In the genomic region with DNA sequence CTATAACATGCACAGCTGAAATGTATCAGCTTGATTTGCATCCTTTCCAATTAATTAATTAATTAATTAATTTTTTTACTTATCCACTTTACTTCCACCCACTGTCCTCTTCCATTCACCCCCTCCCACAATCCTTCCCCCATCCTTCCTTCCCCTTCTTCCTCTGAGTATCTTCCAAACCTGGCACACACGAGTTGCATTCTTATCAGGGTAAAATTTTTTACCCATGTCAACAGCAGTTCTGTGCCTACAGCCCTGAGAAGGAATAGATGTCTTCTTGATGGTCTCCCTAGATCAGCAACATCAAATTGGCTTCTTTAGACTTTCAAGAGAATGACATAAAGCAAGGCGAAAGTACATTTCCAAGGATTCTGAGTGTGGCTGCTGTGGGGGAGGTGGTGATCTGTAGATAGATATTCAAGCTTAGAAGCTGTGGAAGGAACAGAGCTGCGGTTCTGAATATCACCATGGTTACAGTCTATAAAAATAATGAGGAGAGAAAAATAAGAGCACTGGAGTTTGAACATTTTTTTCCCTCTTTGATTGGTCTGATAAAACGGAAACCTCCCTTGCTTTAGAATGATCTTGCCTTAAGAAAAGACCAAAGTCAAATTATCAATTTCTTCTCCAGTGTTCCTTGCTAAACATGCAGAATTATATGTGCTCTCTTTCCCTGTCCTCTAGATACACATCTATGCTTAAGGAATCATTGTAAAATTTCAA, we compare ENCODE assay signal across 17 mouse cellular contexts. TPM values are rescaled to one million over a fixed set of nuclear protein-coding genes. Genes with fewer than 3 reads are reported as not detected.
DNase-seq lines count a peak whose midpoint lies in the region; ATAC-seq and TF ChIP-seq lines count a peak whose summit lies in the region.
"Had no signal": no experiment of that assay in that cellular context is flagged by ENCODE, and none has a peak within 500 bp of the region (broad histone marks: within the 10 kb centered on the region; RNA-seq: fewer than 3 reads in every experiment).

No protein-coding gene starts in this region.

- no peak overlapping the region for H3K9ac ChIP-seq in hindbrain, embryonic 15.5 days
- no peak overlapping the region for H3K9ac ChIP-seq in hindbrain, embryonic 12.5 days
- no peak overlapping the region; the same call in 1 of the 2 replicates for H3K9ac ChIP-seq in forebrain, postnatal 0 days
- H3K9ac ChIP-seq: embryonic facial prominence, embryonic 15.5 days; limb, embryonic 12.5 days had no signal

- no peak for TF ChIP-seq POLR2A in thymus, adult 2 months (IDR thresholded peaks at IDR 0.05; ENCODE audit: control insufficient read depth, extremely low read depth, insufficient read depth, low read length, poor library complexity)

- H3K4me1 ChIP-seq in hindbrain, embryonic 15.5 days (replicated peaks), result peaks cover 5% of the 10 kb centered on the region; the same call in 1 of the 2 replicates
- H3K4me1 ChIP-seq in hindbrain, embryonic 12.5 days, result no peaks in the 10 kb centered on the region
- 0 out of 2 replicates have a peak, but pooled peaks cover 23% of the 10 kb centered on the region for H3K4me1 ChIP-seq in forebrain, postnatal 0 days (ENCODE audit: insufficient read depth)
- no peaks in the 10 kb centered on the region for H3K4me1 ChIP-seq in thymus, adult 2 months (replicated peaks; ENCODE audit: control insufficient read depth, insufficient read depth, low read length)
- H3K4me1 ChIP-seq: embryonic facial prominence, embryonic 15.5 days; limb, embryonic 12.5 days had no signal

- TF ChIP-seq CTCF in forebrain, postnatal 0 days (IDR thresholded peaks at IDR 0.05; ENCODE audit: low read depth), result no peak
- no peak for TF ChIP-seq CTCF in thymus, adult 2 months (IDR thresholded peaks at IDR 0.05; ENCODE audit: borderline replicate concordance, control insufficient read depth, extremely low read depth, insufficient read depth, low read length, poor library complexity)

- no peak overlapping the region for H3K4me3 ChIP-seq in hindbrain, embryonic 15.5 days
- H3K4me3 ChIP-seq in hindbrain, embryonic 12.5 days, result no peak overlapping the region
- no peak overlapping the region for H3K4me3 ChIP-seq in forebrain, postnatal 0 days (ENCODE audit: low read depth, low read length)
- no peak overlapping the region for H3K4me3 ChIP-seq in thymus, adult 2 months (ENCODE audit: control insufficient read depth, insufficient read depth, low read length)
- H3K4me3 ChIP-seq: embryonic facial prominence, embryonic 15.5 days; limb, embryonic 12.5 days; myocyte had no signal

- H3K4me2 ChIP-seq in hindbrain, embryonic 15.5 days, result no peak overlapping the region
- H3K4me2 ChIP-seq in hindbrain, embryonic 12.5 days (replicated peaks), result no peak overlapping the region
- H3K4me2 ChIP-seq in forebrain, postnatal 0 days (ENCODE audit: low read depth), result 0 out of 2 replicates have a peak overlapping the region, but pooled peaks have one; percentile 26
- H3K4me2 ChIP-seq: embryonic facial prominence, embryonic 15.5 days; limb, embryonic 12.5 days had no signal

- H3K27ac ChIP-seq in hindbrain, embryonic 15.5 days (replicated peaks), result peak overlapping the region; percentile 9
- no peak overlapping the region for H3K27ac ChIP-seq in hindbrain, embryonic 12.5 days
- peak overlapping the region; percentile 89 for H3K27ac ChIP-seq in forebrain, postnatal 0 days (ENCODE audit: low read depth, low read length)
- no peak overlapping the region for H3K27ac ChIP-seq in thymus, adult 2 months (ENCODE audit: control insufficient read depth, insufficient read depth, low read length)
- H3K27ac ChIP-seq: embryonic facial prominence, embryonic 15.5 days; limb, embryonic 12.5 days had no signal

- ATAC-seq in hindbrain, embryonic 15.5 days (ENCODE audit: low FRiP score, low read depth), result peak; percentile 73; the same call in 1 of the 2 replicates
- ATAC-seq in hindbrain, embryonic 12.5 days (ENCODE audit: low FRiP score), result no peak
- ATAC-seq in forebrain, postnatal 0 days, result peak; percentile 97

- DNase-seq in forebrain, postnatal 0 days, result peak; percentile 79
- DNase-seq in left cerebral cortex, postnatal 25 days (ENCODE audit: low spot score in 2 of 2), result peak; percentile 59 to 91
- peak; percentile 73 to 84 for DNase-seq in right cerebral cortex, postnatal 10 days (ENCODE audit: low spot score in 2 of 2)
- DNase-seq in cerebellum, postnatal 36 days, result no peak
- DNase-seq in thymus, adult 2 months, result no peak
- DNase-seq in adrenal gland, postnatal 36 days, result no peak
- DNase-seq: cerebellum, adult 18-20 months; gastrocnemius, postnatal 25 days; kidney, adult 18-20 months; thymus, postnatal 4 days had no signal

- no peaks in the 10 kb centered on the region for H3K9me3 ChIP-seq in hindbrain, embryonic 15.5 days
- no peaks in the 10 kb centered on the region for H3K9me3 ChIP-seq in hindbrain, embryonic 12.5 days (replicated peaks)
- H3K9me3 ChIP-seq in forebrain, postnatal 0 days (ENCODE audit: low read length), result no peaks in the 10 kb centered on the region
- H3K9me3 ChIP-seq: embryonic facial prominence, embryonic 15.5 days; limb, embryonic 12.5 days had no signal

- no peaks in the 10 kb centered on the region for H3K36me3 ChIP-seq in hindbrain, embryonic 15.5 days
- H3K36me3 ChIP-seq in hindbrain, embryonic 12.5 days, result no peaks in the 10 kb centered on the region
- no peaks in the 10 kb centered on the region for H3K36me3 ChIP-seq in forebrain, postnatal 0 days (ENCODE audit: insufficient read depth)
- no peaks in the 10 kb centered on the region for H3K36me3 ChIP-seq in thymus, adult 2 months (ENCODE audit: control insufficient read depth, insufficient read depth, low read length)
- H3K36me3 ChIP-seq: embryonic facial prominence, embryonic 15.5 days; limb, embryonic 12.5 days had no signal

- intact Hi-C loops in left cerebral cortex, postnatal 25 days (cut with DNase I), result no loop called here

- WGBS in hindbrain, embryonic 15.5 days, result 58% methylated on average over 4 of the region's 4 CpGs
- 79% methylated on average over 4 of the region's 4 CpGs for WGBS in hindbrain, embryonic 12.5 days
- 33% methylated on average over 4 of the region's 4 CpGs for WGBS in forebrain, postnatal 0 days
- WGBS in thymus, adult 2 months, result 70% methylated on average over 4 of the region's 4 CpGs

- no peaks in the 10 kb centered on the region for H3K27me3 ChIP-seq in hindbrain, embryonic 15.5 days
- no peaks in the 10 kb centered on the region for H3K27me3 ChIP-seq in hindbrain, embryonic 12.5 days
- no peaks in the 10 kb centered on the region for H3K27me3 ChIP-seq in forebrain, postnatal 0 days (ENCODE audit: insufficient read depth, low read length)
- H3K27me3 ChIP-seq in thymus, adult 2 months (ENCODE audit: control insufficient read depth, insufficient read depth, low read length), result no peaks in the 10 kb centered on the region
- H3K27me3 ChIP-seq: embryonic facial prominence, embryonic 15.5 days; limb, embryonic 12.5 days had no signal

RNA-seq across cellular contexts. Expression of a gene that starts 22.8 kb away (rescaled TPM):
- polyA plus RNA-seq in hindbrain, embryonic 15.5 days (2015; fragmentation: Nextera tagmentation; extraction: Ambion mirVana), result 11.1 and 14.7 TPM in 2 replicates
- polyA plus RNA-seq in hindbrain, embryonic 12.5 days (2016; fragmentation: Nextera tagmentation; extraction: Ambion mirVana), result 5.7 and 8.0 TPM in 2 replicates
- total RNA-seq in forebrain, postnatal 0 days (2014; rRNA removed), result 24.3 and 30.4 TPM in 2 replicates
- polyA plus RNA-seq in forebrain, postnatal 0 days (2015; fragmentation: Nextera tagmentation; extraction: Ambion mirVana), result 17.8 and 18.1 TPM in 2 replicates
- 10 to 100 TPM; 34.0 to 52.0 TPM for total RNA-seq in left cerebral cortex, postnatal 25 days (2021)
- 0.03 TPM in 1 of 2 replicates, not detected in the other for polyA plus RNA-seq in thymus, adult 2 months (2012; rRNA removed)
- total RNA-seq in adrenal gland, postnatal 36 days (2021), result under 1 TPM; 0.60 to 0.76 TPM
- polyA plus RNA-seq: C2C12; heart, postnatal 0 days; myocyte had no signal

Comparison
In these comparisons a context has a peak if more than half of its experiments do, and no peak if none do; other contexts are left out.
1. H3K27ac ChIP-seq: peak in hindbrain, embryonic 15.5 days (single experiment) and forebrain, postnatal 0 days (single experiment); none in hindbrain, embryonic 12.5 days (single experiment) and thymus, adult 2 months (single experiment).
2. DNase-seq: peak in forebrain, postnatal 0 days (single experiment), left cerebral cortex, postnatal 25 days (2 of 2) and right cerebral cortex, postnatal 10 days (2 of 2); none in cerebellum, postnatal 36 days (0 of 2), thymus, adult 2 months (single experiment) and adrenal gland, postnatal 36 days (0 of 2).